Mouse (Mus musculus): ENCODE results near the gene Rap1a.

GRCm38 (mm10) chr3:105680346-105680745 lies 120.8 kb downstream of the Rap1a start:
- TF ChIP-seq EP300 (IDR thresholded peaks at IDR 0.05; ENCODE audit: low read depth): no peak
- no peak for TF ChIP-seq CTCF (IDR thresholded peaks at IDR 0.05; ENCODE audit: low read depth)

All from heart, postnatal 0 days (tissue).